Mouse (Mus musculus) CD4-positive, CD25-positive, alpha-beta regulatory T cell, adult 2 months (primary cell): ENCODE data around the gene Magea1.
A peak's percentile ranks its signal among the peaks of the same experiment; 100 is the strongest.
"Not testable (repeated sequence)": the region's sequence is repeated elsewhere in the genome, so short reads cannot be mapped to it uniquely, and the experiment has no call there.

Experiments used
- DNase-seq: peaks from one replicate; pipeline ENCODE4 v3.0.0-alpha.2; 2012; ENCODE audit warnings: low read depth, low spot score

Gene Magea1

DNA sequence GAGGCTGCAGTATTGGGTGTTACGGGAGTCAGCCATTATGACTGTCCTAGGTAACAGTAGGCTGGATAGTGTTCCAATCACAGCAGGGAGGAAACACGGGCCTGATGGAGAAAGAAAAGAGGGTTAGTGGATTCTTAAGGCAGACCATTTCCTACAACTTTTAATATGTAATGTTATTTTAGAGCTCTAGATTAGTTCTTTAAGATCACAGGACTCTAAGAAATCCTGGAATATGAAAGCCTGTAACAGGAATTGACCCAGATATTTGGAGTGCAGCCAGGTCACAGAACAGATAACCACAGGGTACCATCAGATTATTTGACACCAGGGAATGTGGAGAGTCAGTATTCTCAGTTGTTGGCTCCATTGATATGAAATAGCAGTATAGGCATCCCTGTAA is at the start of gene Magea1:
Gene Magea1, minus strand, starts transcription at position 101 of the 400 bp plus-strand sequence.
- not testable (repeated sequence) for DNase-seq

DNA sequence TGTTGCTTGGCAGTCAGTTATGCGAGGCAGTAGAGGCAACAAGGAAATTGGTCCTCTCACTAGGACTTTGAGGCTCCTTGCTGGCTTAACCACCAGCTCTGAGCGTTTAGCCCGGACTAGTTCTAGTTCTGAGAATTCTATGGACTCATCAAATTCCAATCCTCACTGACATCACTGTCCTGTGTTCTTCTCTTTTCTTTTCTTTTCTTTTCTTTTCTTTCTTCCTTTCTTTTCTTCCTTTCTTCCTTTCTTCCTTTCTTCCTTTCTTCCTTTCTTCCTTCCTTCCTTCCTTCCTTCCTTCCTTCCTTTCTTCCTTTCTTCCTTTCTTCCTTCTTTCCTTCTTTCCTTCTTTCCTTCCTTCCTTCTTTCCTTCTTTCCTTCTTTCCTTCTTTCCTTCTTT is 38.7 kb upstream of the Magea1 start, which contains the start of gene Cldn34b2:
Gene Cldn34b2, minus strand, starts transcription at position 101 of the 400 bp plus-strand sequence.
- not testable (repeated sequence) for DNase-seq

DNA sequence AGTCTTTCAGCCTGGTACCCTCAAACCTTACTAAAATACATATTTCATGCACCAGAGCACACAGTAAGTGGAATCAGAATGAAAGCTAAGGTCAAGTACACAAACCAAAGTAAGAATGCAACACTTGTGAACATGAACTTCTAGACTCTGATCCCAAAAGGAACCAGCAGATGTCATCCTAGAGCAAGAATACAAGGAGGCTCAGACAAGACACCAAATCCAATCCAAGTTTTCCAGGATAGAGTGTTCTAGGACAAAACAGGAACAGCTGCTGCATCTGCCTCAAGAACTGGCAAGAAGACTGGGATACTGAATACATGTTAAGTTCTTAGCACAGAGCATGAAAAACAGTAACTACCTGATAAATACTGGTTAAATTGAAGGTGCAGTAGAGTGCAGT is 8.4 kb upstream of the Magea1 start:
- peak; percentile 0 for DNase-seq

DNA sequence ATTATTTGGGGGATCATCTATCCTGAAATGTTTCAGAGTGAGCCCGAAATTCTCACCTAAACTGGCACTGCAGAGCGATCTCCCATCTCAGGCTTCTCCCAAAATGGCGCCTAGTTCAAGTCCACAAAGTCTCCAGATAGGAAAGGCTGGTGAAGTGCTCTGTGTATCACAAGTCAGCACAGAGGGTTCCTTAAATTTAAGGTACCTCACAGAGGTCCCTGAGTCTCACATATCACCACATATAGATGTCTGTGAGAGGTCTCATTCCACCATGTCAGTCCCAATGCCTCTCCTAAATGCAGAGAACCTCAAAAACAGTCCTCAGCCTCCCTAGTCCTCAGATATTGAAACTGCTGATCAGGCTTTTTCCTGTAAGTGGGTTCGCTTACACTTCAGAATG is 4.0 kb upstream of the Magea1 start, which contains the start of gene Magea2:
Gene Magea2, minus strand, starts transcription at position 101 of the 400 bp plus-strand sequence.
- not testable (repeated sequence) for DNase-seq

DNA sequence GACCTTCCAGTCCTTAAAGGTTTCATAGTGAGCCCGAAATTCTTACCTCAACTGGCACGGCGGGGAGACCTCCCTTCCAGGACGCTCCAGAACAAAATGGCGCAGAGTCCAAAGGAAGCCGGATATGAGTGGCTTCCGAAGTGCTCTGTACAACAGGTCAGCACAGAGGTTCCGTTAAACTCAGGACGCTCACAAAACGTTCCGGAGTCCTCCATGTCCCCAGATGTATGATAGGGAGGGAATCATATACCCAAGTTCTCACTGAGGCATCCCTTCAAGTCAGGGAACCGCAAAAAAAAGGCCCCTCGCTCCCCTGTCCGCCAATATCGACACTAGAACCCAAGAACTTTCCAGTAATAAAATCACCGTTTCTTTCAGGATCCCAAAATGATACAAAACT is 26.5 kb downstream of the Magea1 start, which contains the start of gene Magea5:
Gene Magea5, minus strand, starts transcription at position 101 of the 400 bp plus-strand sequence.
- DNase-seq, result not testable (repeated sequence)
